Mouse (Mus musculus) ZHBTc4 (cell line): ENCODE results near the gene Gap43.
"Not testable (repeated sequence)": the region's sequence is repeated elsewhere in the genome, so short reads cannot be mapped to it uniquely, and the experiment has no call there.

ENCODE experiments used
- DNase-seq: peaks from one replicate; pipeline ENCODE4 v3.0.0-alpha.2; 2011; ENCODE audit warnings: low read depth, low spot score

Gene Gap43

GRCm38 (mm10) chr16:42340021-42340768 is at the start of gene Gap43:
Gene Gap43 (minus strand): TSS chr16:42340651.
- DNase-seq = peak; percentile 8

DNA sequence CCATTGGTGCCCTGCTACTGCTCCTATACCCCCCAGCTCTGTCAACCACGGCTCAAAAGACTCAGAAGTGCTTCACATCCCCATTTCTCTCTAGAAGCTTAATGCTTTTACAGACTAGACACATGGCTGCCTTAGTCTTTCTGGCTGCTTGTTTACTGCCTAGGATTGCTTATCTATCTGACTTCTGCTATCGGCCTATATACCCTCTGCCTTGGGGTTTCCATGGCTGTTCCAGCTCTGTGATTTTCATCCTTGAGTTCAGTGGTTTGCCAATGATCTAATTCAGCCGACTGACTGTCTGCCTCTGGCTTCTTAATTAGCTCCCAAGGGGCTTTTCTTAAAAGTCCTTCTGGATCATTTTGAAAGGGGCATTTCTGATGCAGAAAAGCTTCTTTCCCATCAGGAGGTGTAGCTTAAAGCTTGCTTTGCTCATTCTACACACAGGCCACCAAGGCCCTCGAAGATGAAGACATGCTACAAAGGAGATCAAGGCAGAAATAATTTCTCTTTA is 40.9 kb upstream of the Gap43 start:
- no peak for DNase-seq

DNA sequence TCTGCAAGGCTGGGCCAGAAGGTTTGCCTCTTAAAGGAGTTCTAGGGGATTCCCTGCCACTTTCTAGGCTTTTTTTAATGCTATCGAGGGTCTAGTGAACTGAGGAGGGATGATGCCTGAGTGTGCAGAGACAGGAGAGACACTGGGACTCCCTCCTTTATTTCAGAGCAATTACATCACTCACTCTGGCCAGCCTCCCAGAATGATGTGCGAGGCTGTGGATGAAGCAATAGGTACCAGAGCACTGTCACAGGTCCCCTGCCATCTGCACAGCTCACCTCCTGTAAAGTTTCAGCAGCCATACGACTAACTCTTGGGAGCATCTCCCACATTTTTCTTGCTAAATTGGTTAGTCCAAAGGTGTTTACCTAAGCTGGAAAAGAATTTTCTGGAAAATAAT is 40.2 kb upstream of the Gap43 start:
- DNase-seq = no peak

DNA sequence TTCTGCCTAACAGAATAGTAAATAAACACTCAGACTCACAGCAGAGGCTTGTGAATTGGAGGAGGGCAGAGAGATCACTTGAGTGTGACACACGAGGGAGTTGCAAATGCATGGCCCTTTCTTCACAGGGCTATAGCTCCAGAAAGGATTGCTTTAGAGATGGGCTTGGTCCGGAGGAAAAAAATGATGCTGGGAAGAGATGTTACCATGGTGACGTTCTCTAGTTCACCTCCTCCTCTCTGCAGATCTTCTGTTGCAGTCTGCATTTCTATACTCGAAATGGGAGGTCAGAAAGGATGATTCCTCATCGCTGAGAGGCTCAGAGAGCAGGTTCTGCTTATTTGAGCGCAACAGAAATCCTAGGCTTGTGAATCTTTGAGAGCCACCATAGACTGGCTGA is 29.7 kb upstream of the Gap43 start:
- DNase-seq = no peak

- peak; percentile 64 for DNase-seq
Measured at GRCm38 (mm10) chr16:42369346-42369745, 28.9 kb upstream of the Gap43 start.

GRCm38 (mm10) chr16:42360061-42360460 is 19.6 kb upstream of the Gap43 start:
- DNase-seq = no peak

DNA sequence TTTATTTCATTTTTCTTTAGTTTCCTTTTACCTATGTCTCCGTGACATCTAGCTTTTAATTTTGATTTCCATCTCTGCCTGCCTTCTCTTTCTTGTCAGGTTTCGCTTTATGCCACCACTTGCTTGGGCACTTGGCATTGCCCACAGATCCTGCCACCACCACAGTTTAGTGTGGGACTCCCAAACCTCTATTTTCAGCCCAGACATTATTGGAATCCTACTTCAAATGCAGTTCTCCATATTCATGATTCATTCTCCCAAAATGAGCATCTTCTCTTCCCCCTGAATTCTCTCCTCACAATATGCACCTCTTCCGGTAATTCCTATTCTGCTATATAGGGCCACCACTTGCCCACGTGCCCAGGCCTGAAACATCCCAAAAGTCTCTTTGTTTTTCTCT is 17.6 kb upstream of the Gap43 start:
- DNase-seq = no peak

DNA sequence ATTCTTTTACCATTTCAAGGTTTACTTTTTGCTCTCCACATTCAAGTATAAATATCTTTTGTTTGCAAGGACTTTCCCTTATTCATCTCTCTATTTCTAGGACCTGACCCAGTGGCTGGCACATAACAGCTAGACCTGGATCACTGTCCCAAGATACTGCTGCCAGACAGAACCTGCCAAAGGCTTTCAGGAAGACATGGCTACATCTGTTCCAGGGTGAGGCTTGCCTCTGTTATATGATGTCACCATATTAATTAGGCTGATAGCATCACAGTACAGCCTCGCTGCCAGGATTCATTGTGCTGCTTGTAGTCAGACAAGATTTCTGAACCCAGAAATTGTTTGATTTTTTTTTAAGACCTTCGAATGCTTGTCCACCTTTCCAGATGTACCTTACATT is 9.6 kb upstream of the Gap43 start:
- no peak for DNase-seq

GRCm38 (mm10) chr16:42340865-42341264 is 414 bp upstream of the Gap43 start:
- DNase-seq = not testable (repeated sequence)

DNA sequence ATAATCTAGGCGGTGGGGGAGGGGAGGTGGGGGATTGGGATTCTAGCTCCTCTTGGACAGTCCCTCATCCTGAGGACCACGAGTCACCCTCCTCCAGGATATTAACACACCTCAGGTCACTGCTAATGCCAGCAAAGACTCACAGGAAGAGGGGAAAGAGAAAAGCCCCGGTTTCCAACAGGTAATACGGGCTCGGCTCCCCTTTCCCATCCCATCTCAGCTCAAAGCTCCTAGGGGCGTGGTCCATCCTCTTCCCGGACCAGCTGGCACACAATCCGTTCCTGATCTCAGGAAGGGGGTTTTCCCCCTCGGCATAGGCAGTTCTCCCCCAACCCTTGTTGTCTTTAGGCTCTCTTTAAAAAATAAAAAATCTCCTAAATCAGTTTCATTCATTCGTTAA is 939 bp downstream of the Gap43 start:
- peak; percentile 15 for DNase-seq

GRCm38 (mm10) chr16:42338987-42339386 is 1.5 kb downstream of the Gap43 start:
- peak; percentile 6 for DNase-seq

DNA sequence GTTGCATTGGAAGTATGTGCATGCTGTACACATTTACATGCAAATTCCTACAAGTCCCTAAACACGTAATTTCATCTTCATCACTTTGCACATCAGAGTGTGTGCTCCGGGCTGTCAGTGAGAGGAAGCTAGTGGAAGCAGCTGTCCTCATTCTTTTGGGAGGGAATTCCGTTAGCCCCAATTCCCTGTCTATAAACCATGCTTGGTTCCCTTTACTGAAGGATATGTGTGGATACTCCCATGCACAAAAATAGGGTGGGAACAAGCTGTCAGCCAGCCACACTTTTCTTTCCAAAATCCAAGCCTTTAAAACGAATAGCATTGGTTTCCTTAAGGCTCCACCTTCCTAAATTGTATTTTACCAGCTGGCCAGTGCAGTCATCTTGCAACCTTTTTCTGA is 2.1 kb downstream of the Gap43 start:
- DNase-seq = no peak

DNA sequence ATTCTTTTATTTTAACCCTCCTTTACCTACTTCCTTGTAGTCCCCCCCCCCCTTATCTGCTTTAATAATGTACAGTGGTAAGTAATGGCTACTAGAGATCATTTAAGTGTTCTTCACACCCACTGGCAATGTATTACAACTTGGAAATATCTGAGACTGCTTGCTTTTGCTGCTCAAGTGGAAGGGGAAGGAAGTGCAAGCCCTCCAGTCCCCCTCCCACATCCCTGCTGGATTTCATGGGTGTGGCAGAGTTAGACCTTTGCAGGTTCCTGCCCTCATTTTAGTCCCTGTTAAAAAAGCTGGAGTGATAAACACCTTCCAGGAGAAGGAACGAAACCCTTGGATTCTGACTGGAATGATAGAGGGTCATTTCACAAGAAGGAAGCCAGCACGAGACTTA is 2.8 kb downstream of the Gap43 start:
- DNase-seq = peak; percentile 23

DNA sequence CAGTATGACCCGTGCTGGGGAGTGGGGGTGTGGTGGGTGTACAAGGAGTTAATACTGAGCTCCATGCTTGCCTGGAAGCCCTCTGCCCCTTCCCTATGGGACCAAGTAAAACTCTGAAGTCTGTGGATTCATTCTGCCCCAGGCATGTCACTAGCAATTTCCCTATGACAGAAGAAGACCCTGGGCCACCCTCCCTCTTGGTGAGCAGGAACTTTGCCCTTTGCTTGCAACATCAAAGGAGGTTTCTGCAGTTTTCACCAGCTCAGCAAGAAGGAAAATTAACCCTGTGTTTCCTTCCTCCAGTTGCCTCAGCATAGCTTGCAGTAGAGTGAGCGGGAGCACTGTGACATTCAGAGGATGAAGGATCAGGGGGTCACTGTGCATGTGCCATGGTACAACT is 3.8 kb downstream of the Gap43 start:
- no peak for DNase-seq

DNA sequence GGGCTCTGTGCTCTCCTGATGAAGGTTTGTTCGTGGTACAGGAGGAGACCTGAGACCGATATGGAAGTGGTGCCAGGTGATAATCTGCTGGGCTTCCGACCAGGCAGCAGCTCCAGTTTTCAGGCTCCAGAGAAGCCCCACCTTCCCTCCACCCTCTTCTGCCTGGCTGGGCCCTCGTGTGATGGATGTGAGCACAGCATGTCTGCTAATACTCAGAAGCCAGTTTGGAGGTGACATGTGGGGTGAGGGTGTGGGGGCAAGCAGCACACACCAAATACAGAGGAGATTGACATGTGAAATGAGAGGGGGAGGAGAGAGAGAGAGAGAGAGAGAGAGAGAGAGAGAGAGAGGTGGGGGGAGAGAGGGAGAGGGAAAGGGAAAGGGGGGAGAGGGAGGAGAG is 8.1 kb downstream of the Gap43 start:
- no peak for DNase-seq

DNA sequence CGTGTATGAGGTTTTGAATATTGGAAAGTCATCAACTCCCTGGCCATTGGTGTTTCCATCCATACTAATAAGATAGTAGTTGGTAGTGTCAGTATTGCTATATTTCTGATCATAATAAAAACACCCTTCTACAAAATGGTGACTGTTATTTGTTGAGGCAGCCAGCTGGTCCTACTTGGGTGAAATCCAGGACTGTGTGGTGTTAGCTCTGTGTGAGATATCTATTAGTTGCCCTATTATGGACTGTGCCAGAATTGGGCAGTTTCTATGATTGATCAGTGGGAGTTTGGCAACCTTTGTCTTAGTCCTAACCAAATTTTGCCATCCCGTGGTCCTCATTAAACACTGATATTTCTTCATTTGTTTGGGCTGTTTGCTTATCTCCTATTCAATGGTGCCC is 14.3 kb downstream of the Gap43 start:
- DNase-seq = no peak

DNA sequence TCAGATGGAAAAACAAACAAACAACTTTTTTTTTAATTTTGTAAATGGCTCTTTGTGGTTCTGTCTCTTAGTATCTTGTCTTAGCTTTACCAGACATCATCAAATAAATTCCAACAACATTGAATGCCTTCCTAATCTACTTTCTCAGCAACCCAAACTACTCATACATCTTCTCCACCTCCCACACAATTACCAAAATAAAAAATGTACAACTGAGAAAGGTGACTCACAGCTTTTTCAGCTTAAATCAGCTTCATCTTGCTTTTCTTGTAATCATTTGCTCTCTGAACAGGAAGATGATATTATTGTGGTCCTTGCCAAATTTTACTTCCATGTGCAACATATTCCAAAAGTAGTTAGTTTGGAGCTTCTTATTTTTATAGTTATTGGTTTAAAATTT is 14.9 kb downstream of the Gap43 start:
- no peak for DNase-seq

GRCm38 (mm10) chr16:42319831-42320230 is 20.6 kb downstream of the Gap43 start:
- DNase-seq = no peak

GRCm38 (mm10) chr16:42319365-42319764 is 21.1 kb downstream of the Gap43 start:
- no peak for DNase-seq

- no peak for DNase-seq
Measured at GRCm38 (mm10) chr16:42312125-42312524, 28.3 kb downstream of the Gap43 start.

- no peak for DNase-seq
Measured at GRCm38 (mm10) chr16:42308761-42309160, 31.7 kb downstream of the Gap43 start.

- DNase-seq = peak; percentile 96
Measured at GRCm38 (mm10) chr16:42305934-42306701, 34.3 kb downstream of the Gap43 start.

GRCm38 (mm10) chr16:42303461-42303860 is 37.0 kb downstream of the Gap43 start:
- DNase-seq = no peak
